Mouse (Mus musculus): ENCODE measurements around the gene Pnma1. TPM values are rescaled to one million over a fixed set of nuclear protein-coding genes. Genes with fewer than 3 reads are reported as not detected.

The Pnma1 gene
- polyA plus RNA-seq, 1 experiment from 2014 or later = 6.5 TPM

GRCm38 (mm10) chr12:84161616-84162433 lies 13.5 kb upstream of the Pnma1 start:
- 71% methylated on average over 14 of the region's 14 CpGs for WGBS
- H3K36me3 ChIP-seq = peaks cover 19% of the 10 kb centered on the region; the same call in 1 of the 2 replicates
- H3K27ac ChIP-seq (replicated peaks) = no peak overlapping the region
- no peaks in the 10 kb centered on the region for H3K9me3 ChIP-seq
- no peak overlapping the region for H3K4me3 ChIP-seq
- 0 out of 2 replicates have a peak, but pooled peaks have one; percentile 19 for ATAC-seq (replicated peaks)
- no peak overlapping the region for H3K4me2 ChIP-seq (replicated peaks)
- H3K9ac ChIP-seq (replicated peaks) = no peak overlapping the region
- H3K27me3 ChIP-seq = no peaks in the 10 kb centered on the region
- H3K4me1 ChIP-seq = no peaks in the 10 kb centered on the region

- no peak overlapping the region for H3K9ac ChIP-seq (replicated peaks)
- WGBS = 75% methylated on average over 8 of the region's 8 CpGs
- H3K9me3 ChIP-seq = no peaks in the 10 kb centered on the region
- H3K36me3 ChIP-seq = peaks cover 23% of the 10 kb centered on the region; the same call in 1 of the 2 replicates
- H3K27me3 ChIP-seq = no peaks in the 10 kb centered on the region
- no peak overlapping the region for H3K4me3 ChIP-seq
- no peak overlapping the region for H3K27ac ChIP-seq (replicated peaks)
- no peak for ATAC-seq (replicated peaks)
- H3K4me2 ChIP-seq (replicated peaks) = no peak overlapping the region
- H3K4me1 ChIP-seq = no peaks in the 10 kb centered on the region
These were observed 12.8 kb upstream of the Pnma1 start for GRCm38 (mm10) chr12:84161116-84161515.

DNA sequence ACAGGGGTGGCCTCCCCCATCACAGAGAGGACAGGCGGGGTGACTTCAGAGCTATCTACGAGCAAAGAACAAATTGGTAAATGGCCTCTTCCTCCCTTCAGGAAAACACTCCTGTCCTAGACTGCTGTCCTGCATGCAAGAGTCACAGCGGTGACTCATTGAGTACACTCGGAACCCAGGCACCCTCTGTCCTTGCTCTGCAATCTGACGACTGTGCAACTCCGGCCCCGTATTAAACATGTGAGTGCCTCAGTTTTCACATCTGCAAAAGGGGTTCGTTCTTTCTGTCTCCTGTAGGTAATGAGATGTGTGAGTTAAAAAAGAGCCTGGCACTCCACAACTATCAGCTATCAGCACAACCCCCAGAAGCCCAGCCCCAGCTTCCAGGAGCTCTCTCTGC lies 12.2 kb upstream of the Pnma1 start:
- WGBS = 93% methylated on average over 8 of the region's 8 CpGs
- Histone ChIP-seq H3K27ac (replicated peaks) (no peak overlapping the region), H3K4me2 (replicated peaks) (no peak overlapping the region), H3K4me1 (no peaks in the 10 kb centered on the region), H3K4me3 (no peak overlapping the region), H3K36me3 (peaks cover 24% of the 10 kb centered on the region; the same call in 1 of the 2 replicates), H3K9ac (replicated peaks) (no peak overlapping the region), H3K27me3 (no peaks in the 10 kb centered on the region), H3K9me3 (no peaks in the 10 kb centered on the region)
- no peak for ATAC-seq (replicated peaks)

GRCm38 (mm10) chr12:84158156-84158555 lies 9.9 kb upstream of the Pnma1 start:
- Histone ChIP-seq H3K9me3 (no peaks in the 10 kb centered on the region), H3K4me2 (replicated peaks) (no peak overlapping the region), H3K36me3 (peaks cover 28% of the 10 kb centered on the region; the same call in 1 of the 2 replicates), H3K9ac (replicated peaks) (no peak overlapping the region), H3K27ac (replicated peaks) (no peak overlapping the region), H3K4me3 (no peak overlapping the region), H3K27me3 (no peaks in the 10 kb centered on the region), H3K4me1 (no peaks in the 10 kb centered on the region)
- 91% methylated on average over 14 of the region's 14 CpGs for WGBS
- ATAC-seq (replicated peaks) = no peak

DNA sequence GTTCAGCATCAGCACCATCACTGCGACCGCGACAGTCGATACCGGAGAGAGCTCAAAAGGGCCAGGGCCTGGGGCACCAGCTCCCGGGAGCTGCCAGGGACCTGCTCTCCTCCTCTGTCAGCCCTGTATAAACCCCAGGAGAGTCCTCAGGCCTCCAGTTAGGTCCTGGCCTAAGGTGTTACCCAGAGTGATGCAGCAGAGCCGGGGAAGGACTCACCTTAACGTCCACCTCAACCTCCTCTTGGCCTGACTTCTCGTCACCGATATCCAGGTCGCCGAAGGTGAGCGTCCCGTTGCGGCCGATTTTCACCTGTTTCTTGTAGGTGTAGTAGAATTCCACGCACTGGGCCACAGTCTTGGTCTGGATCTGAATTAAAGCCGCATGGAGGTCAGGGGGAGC lies 7.9 kb upstream of the Pnma1 start:
- Histone ChIP-seq H3K9me3 (no peaks in the 10 kb centered on the region), H3K9ac (replicated peaks) (no peak overlapping the region), H3K36me3 (peaks cover 28% of the 10 kb centered on the region; the same call in 1 of the 2 replicates), H3K4me2 (replicated peaks) (no peak overlapping the region), H3K27me3 (no peaks in the 10 kb centered on the region), H3K4me3 (no peak overlapping the region), H3K27ac (replicated peaks) (no peak overlapping the region), H3K4me1 (no peaks in the 10 kb centered on the region)
- ATAC-seq (replicated peaks) = no peak
- 93% methylated on average over 18 of the region's 18 CpGs for WGBS

DNA sequence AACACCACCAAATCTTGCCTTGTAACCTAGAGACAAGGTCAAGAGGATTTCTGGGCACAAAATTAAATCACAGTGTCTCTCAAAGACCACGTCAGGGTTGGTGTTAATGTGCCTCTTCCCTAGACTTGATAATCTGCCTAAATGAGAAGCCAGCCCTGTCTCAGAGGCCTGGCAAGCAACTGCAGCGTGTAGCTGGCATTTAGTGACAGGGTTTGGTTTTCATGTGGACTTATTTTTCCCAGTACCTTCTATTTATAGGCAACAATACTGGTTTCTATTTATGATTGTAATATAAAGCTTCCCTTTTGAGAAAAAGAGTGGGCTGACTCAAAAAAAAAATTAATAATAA lies 7.2 kb upstream of the Pnma1 start:
- Histone ChIP-seq H3K27me3 (no peaks in the 10 kb centered on the region), H3K4me2 (replicated peaks) (no peak overlapping the region), H3K4me3 (no peak overlapping the region), H3K9ac (replicated peaks) (no peak overlapping the region), H3K4me1 (no peaks in the 10 kb centered on the region), H3K36me3 (peaks cover 28% of the 10 kb centered on the region; the same call in 1 of the 2 replicates), H3K9me3 (no peaks in the 10 kb centered on the region), H3K27ac (replicated peaks) (no peak overlapping the region)
- 81% methylated on average over 2 of the region's 2 CpGs for WGBS
- no peak for ATAC-seq (replicated peaks)

DNA sequence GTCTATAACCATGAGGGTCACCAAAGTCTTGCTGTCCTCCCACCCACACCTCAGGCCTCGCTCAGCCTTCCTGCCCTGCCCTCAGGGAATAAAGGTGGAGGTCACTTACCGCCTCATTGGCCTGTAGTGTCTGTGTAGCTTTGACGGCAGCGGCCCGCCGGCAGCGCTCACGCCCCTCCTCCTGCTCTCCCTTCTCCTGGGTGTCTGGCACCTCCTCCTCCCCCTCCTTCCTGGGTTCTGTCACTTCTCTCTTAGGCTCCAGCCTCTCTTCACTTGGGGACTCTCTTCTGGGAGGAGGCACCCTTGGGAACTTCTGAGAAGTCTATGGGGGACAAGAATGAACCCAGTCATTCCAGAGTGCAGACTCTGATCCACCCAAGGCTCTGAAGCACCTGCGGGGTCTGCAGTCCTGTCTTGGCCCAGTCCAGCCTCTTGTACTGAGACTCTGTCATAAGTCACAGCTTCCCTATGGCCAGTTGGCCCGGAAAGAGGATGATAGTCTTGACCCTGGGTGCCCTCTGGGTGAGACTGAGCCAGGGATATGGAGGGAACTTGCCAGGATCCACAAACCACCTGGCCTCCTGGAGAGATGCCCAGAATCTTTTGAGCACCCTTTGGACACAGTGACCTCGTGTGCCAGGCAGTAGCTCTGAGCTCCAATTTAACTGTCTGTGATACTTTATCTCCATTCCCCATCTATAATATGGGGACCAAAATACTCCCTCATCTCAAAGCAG lies 6.7 kb upstream of the Pnma1 start:
- 73% methylated on average over 11 of the region's 11 CpGs for WGBS

GRCm38 (mm10) chr12:84153414-84153813 lies 5.1 kb upstream of the Pnma1 start:
- Histone ChIP-seq H3K36me3 (peaks cover 21% of the 10 kb centered on the region; the same call in 1 of the 2 replicates), H3K27me3 (no peaks in the 10 kb centered on the region), H3K4me1 (peaks cover 5% of the 10 kb centered on the region; the same call in 1 of the 2 replicates), H3K4me2 (replicated peaks) (no peak overlapping the region), H3K9me3 (no peaks in the 10 kb centered on the region), H3K27ac (replicated peaks) (no peak overlapping the region), H3K9ac (replicated peaks) (no peak overlapping the region), H3K4me3 (no peak overlapping the region)
- 76% methylated on average over 6 of the region's 6 CpGs for whole genome bisulfite sequencing
- no peak for ATAC-seq (replicated peaks)

More for the DNA sequence above, 6.7 kb upstream of the Pnma1 start:
- Histone ChIP-seq H3K9ac (replicated peaks) (no peak overlapping the region), H3K27me3 (no peaks in the 10 kb centered on the region), H3K27ac (replicated peaks) (no peak overlapping the region), H3K36me3 (peaks cover 28% of the 10 kb centered on the region; the same call in 1 of the 2 replicates), H3K9me3 (no peaks in the 10 kb centered on the region), H3K4me2 (replicated peaks) (no peak overlapping the region), H3K4me3 (no peak overlapping the region), H3K4me1 (no peaks in the 10 kb centered on the region)
- ATAC-seq (replicated peaks) = no peak

- ATAC-seq (replicated peaks) = no peak
- Histone ChIP-seq H3K4me3 (no peak overlapping the region), H3K27me3 (no peaks in the 10 kb centered on the region), H3K27ac (replicated peaks) (no peak overlapping the region), H3K9me3 (no peaks in the 10 kb centered on the region), H3K36me3 (peaks cover 13% of the 10 kb centered on the region; the same call in 1 of the 2 replicates), H3K4me1 (peaks cover 12% of the 10 kb centered on the region), H3K4me2 (replicated peaks) (no peak overlapping the region), H3K9ac (replicated peaks) (no peak overlapping the region)
- 77% methylated on average over 32 of the region's 32 CpGs for WGBS
These were observed 4.3 kb upstream of the Pnma1 start for GRCm38 (mm10) chr12:84152352-84153190.

GRCm38 (mm10) chr12:84151911-84152310 lies 3.6 kb upstream of the Pnma1 start:
- no peak overlapping the region for H3K9ac ChIP-seq (replicated peaks)
- H3K4me2 ChIP-seq (replicated peaks) = no peak overlapping the region
- peaks cover 18% of the 10 kb centered on the region for H3K4me1 ChIP-seq
- H3K9me3 ChIP-seq = no peaks in the 10 kb centered on the region
- no peaks in the 10 kb centered on the region for H3K27me3 ChIP-seq
- peaks cover 10% of the 10 kb centered on the region; the same call in 1 of the 2 replicates for H3K36me3 ChIP-seq
- H3K4me3 ChIP-seq = no peak overlapping the region
- ATAC-seq (replicated peaks) = no peak
- 90% methylated on average over 10 of the region's 10 CpGs for WGBS
- no peak overlapping the region for H3K27ac ChIP-seq (replicated peaks)

DNA sequence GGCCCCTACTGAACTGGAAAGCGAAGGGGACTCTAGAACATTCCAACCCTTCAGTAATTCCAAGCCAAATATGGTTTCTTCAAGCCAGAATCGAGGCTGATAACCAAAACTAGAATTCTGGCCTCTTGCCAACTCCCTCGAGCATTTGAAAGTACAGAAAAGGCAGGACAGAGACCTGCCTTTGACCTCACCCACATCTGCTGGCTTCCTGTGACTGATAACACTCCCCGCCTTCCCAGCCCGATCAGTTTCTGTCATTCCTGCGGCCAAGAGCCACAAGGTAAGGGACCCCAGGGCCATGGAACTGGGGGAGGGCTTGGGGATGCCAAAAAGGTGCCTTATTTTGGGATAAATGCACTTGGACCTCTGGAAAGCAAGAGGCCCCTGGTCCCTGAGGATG lies 2.7 kb upstream of the Pnma1 start:
- Histone ChIP-seq H3K36me3 (peaks cover 5% of the 10 kb centered on the region; the same call in 1 of the 2 replicates), H3K9me3 (no peaks in the 10 kb centered on the region), H3K4me3 (no peak overlapping the region), H3K4me1 (peaks cover 22% of the 10 kb centered on the region), H3K4me2 (replicated peaks) (no peak overlapping the region), H3K9ac (replicated peaks) (no peak overlapping the region), H3K27me3 (no peaks in the 10 kb centered on the region), H3K27ac (replicated peaks) (no peak overlapping the region)
- WGBS = 75% methylated on average over 6 of the region's 6 CpGs
- ATAC-seq (replicated peaks) = no peak

Data from forebrain, embryonic 15.5 days (tissue).